Mouse (Mus musculus) left cerebral cortex, postnatal 4 days (tissue): Measurements from ENCODE around the gene E130114P18Rik. TPM values are rescaled to one million over a fixed set of nuclear protein-coding genes. Genes with fewer than 3 reads are reported as not detected.
A peak's percentile ranks its signal among the peaks of the same experiment; 100 is the strongest.

Experiments used
- DNase-seq: peaks from one replicate; pipeline ENCODE4 v3.0.0-alpha.2; 2022
- intact Hi-C: fragments of 180-260 bp; cut with DNase I; formaldehyde crosslinking; loops from one replicate; pipeline ENCODE4 v1.15.1; 2025
- total RNA-seq, 2 experiments: library from RNA; stranded (reverse); gene quantifications; 2 replicates each; pipeline ENCODE4 v1.2.3; 2021

E130114P18Rik gene
- total RNA-seq, 2 experiments from 2014 or later: 6.6 to 8.2 TPM

DNA sequence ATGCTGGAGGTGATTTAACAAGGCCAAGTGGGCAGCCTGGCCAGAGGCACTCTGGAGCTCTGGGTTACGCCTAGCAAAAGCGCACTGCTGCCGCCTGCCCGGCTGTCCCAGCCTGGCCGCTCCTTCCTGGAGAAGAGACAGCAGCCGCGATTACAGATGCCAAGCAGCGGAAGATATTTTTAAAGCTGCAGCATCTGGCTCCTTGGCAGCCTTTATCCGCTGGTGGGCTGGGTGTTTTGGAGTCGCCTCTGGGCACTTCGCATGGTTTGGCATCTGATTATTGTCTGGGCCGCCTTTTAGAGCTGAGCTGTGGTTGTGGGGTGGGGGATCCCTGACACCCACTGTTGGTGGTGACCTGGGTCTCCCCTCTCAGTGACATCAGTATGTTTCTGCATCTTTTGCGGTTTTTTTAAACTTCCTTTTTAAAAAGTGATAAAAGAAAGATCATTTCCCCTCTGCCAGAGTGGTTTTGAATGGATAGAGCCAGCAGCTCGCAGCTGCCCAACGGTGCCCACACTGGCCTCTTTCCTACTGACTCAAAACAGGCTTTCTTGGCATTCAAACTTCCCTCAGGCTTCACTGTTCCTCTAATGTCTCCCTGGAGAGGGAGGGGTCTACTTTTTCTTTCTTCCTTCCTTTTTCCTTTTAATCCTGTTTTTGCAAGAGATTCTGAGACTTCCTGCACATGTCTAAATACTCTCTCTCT is 159.1 kb downstream of the E130114P18Rik start:
- intact Hi-C loops: no loop called here
- peak; percentile 89 for DNase-seq

DNA sequence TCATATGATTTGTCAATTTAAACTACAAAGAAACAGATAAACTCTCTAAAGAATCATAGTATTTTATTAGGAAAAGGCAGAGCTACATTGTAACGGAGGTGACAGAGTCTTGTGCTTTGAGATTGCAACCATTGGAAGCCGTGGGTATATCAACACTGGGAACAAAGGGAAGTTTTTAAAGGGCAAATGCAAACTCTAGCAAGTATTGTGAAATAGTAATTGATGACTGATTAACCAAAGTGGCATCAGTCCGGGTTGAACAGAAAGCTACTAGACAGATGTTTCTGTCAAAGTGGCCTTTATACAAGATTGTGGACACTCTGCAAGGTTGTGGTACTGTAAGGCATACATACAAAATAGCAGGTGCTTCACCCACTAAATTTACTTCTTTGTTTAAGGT is 162.8 kb downstream of the E130114P18Rik start:
- no peak for DNase-seq

DNA sequence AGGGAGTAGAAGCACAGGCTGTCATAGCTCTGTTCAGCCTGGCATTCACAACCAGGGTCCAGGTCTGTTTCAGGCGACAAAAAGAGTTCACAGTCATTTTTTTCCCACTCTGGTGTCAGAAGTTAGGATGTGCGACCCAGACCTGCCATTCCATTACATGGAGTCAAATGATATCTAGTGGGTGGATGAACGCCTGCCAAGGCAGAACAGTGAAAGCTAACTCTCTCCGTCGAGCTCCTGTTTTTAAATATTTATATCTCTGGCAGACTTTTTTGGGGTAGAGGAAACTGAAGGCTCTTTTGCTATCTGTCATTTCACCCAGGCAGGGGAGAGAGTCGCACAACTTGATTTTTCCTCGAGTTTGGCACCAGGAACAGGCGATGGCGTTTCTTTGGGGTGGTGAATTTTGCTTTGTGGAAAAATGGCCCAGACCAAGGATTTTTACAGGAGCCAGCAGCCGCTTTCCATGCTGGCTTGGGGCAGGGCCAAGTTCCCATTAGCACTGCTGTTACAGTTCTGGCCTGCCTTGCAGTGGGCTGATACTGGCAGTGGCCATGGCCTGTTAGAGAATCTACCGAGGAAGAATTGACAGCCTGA is 166.5 kb downstream of the E130114P18Rik start:
- DNase-seq: peak; percentile 95

More for the DNA sequence above, 162.8 kb downstream of the E130114P18Rik start:
- intact Hi-C loops: no loop called here

DNA sequence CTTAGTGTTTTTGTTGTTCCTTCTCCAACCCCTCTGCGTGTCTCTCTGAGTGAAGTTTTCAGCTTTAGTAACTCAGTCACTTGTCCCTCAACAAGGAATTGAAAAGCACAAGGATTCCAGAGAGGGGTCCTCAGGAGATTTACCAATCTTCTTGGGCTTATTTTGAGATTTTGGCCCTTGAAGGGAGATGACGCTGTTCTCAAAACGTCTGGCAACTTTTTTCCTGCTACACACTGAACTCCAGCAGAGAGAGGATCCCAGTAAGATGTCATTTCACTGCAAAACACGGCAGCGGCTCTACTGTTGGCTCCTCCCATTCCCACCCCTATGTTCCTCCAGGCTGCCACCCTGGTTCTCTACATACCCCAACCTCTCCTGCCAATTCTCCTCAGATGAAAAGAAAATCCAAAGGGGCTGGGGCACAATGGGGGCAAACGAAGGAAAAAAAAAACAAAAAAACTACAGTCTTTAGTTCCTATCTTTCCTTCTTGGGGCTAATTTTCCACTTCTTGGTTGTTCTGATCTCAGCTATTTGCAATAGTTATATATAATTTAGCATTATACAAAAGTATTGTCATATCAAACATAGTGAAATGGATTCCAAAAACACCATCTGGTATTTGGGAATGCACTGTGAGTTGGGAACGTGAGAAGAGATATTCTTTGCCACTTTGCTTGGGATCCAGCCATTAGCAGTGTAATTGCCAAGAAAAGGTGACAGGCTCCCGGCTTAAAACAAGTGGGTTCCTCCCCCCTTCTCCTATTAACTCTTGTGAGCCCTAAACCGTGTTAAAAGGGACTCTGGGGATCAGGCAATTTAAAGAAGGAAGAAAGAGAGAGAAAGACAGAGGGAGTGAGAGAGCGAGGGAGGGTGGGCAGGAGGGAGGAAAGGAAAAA is 167.8 kb downstream of the E130114P18Rik start:
- DNase-seq: peak; percentile 71

More for the DNA sequence above, 166.5 kb downstream of the E130114P18Rik start:
- intact Hi-C loops: no loop called here

DNA sequence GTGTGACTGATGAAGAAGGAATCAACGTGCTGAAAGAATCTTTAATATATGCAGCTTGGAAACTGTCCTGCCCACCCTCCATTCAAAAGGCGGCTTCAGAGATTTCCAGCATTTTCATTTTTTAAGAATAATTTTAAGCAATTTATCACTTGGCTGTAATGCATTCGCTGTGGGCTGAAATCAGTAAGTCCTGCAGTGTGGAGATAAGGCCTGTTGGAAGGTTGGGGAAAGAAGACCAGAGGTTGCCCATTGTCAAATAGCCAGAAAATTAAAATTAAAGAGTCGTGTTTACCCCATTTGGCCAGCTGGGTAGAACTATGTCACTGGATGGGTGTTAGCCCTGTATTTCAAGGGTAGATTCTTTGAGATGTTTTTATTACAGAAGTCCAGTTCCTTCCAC is 168.5 kb downstream of the E130114P18Rik start:
- intact Hi-C loops: no loop called here
- DNase-seq: no peak

More for the DNA sequence above, 167.8 kb downstream of the E130114P18Rik start:
- intact Hi-C loops: no loop called here

DNA sequence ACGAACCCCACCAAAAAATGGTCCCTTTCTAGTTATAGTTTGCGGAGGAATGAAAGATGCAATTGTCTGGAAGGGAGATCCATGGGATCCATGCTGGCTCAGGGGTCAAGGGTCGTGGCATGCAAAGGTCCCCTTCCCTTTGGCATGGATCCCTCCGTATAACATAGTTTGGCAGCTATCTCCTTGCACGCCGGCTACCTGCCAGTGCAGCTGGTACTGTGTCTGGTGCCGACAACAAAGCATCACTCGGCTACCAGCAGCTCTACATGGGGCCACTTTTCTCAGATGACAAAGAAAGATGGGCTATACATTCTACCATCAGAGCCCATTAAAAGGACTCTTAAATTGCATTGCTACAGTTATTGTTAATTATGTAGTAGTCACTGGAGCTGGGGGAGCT is 169.2 kb downstream of the E130114P18Rik start:
- intact Hi-C loops: no loop called here
- peak; percentile 71 for DNase-seq

DNA sequence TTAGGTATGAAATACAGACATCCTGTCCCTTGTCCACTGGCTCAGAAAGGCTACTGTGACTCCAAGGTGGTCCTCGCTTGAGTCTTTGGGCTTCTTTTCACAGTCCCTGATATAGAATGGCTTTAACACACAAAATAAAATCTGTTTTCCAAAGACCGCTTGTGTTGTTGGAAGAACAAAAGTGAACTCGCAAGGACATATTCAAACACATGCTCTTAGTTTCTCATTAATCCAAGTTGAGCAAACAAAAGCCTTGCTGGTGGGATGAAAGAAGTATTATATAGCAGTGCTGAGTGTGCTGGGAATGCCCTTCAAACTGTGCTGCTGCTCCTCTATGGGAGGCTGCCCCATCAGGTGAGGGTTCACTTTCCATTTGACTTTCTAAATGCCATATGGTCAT is 169.7 kb downstream of the E130114P18Rik start:
- intact Hi-C loops: no loop called here
- no peak for DNase-seq

DNA sequence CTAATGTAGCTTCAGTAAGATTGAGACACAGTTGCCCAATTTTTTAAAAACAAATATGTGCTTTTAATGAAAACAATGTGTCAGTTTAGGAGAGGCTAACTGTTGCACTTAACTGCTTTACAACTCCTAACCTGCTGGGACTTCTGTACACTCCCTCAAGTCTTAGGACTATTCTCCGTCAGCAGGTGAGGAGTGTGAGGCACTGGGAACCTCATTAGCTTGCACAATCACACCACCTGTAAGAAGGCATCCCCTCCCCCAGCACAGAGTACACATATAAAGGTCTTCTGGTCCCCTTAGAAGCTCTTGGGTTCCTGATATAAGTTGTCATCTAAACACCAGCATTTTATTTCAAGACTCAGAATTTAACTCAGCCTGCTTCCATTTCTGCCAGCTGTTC is 170.7 kb downstream of the E130114P18Rik start:
- no peak for DNase-seq
- intact Hi-C loops: no loop called here

DNA sequence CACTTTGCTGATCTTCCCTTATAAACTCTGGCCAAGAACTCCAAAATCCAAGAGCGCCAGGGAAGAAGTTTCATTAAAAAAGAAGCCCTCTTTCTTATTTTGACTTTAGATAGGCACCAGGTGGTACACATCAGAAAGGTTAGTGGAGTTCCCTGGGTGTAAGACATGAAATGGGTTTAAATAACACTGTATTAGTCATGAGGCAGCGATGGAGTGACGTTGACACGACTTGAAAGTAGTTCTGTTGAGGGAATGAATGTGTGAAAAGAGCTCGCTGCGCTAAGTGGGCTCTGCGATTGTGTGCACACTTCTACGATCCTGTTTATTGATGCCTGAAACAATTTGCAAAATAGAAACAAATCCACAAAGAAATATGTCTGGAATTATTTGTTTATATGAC is 171.4 kb downstream of the E130114P18Rik start:
- intact Hi-C loops: no loop called here

DNA sequence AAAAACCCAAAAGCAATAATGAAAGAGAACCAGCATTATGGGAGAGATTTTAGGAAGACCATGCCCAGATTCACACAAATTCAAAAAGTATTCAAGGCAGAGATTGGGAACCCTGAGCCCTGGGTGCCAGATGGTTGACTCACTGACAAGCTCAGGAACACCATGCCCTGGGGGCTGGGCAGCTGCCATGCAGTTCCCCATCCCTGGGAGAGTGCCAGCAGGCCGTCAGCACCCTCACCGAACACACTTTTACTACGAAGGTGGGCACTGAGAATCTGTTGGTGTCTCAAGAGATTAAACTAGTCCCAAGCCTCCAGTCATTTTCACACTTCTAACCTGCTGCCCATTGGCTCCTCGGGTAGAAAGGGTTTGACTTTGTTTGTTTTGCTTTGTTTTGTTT is 175.3 kb downstream of the E130114P18Rik start:
- intact Hi-C loops: no loop called here
- peak; percentile 93 for DNase-seq

More for the DNA sequence above, 171.4 kb downstream of the E130114P18Rik start:
- DNase-seq: no peak

DNA sequence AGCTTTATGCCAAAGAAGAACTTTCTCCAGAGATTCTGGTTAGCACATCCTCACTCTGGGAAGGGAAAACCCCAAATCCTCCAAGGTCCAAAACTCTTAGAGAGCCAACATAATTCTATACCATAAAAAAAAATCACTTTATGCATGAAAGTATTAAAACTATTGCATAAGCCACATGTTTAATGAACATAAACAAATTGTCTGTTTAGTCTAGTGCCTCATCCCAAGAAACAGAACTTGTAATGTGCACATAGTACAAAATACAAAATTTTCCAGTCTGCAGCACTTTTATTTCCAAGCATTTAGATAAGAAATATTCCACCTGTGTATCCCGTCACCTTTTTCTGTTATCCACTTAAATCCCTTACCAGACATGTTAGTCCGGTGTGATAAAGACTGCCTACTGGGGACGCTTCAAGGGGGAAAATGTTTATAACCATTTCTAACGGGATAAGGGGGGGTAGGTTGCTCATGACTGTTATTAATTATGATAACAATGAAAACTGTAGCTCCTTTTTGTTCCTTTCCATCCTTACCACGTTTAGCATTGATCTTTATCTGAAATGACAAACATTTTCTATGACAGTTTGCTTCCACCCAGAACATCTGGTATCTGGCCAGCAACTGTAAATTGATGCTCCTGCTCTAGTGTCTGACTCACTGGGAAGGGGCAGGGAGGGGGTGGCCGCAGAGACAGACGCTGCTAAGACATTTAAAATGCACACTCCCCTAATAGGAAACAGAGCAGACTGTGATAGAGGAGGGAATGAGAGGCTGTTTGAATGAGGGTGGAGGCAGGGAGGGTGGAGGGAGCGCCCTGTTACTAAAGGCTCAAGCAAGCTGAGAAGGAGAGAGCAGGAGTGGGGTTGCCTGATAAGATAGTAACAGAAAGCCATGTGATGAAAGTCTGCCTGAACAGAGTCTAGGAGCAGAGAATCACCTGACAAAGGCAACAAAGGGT is 176.7 kb downstream of the E130114P18Rik start:
- intact Hi-C loops: no loop called here
- DNase-seq: peak; percentile 48

DNA sequence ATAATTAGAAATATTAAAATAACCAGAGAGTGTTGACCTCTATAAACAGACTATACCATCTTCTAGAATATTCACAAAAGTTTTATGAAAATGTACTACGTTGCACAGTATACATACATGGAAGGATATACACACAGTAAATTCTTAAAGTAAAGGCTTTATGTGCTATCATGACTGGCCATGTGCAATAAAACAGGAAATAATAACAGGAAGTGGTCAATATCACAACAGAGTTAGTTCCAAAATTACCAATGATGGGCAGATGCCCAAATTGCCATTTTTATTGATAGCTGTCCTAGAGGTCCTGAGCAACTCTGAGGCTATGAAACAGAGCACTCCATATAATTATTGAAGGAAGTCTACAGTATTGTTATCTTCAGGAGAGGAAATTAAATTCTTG is 180.4 kb downstream of the E130114P18Rik start:
- no peak for DNase-seq
- intact Hi-C loops: no loop called here

DNA sequence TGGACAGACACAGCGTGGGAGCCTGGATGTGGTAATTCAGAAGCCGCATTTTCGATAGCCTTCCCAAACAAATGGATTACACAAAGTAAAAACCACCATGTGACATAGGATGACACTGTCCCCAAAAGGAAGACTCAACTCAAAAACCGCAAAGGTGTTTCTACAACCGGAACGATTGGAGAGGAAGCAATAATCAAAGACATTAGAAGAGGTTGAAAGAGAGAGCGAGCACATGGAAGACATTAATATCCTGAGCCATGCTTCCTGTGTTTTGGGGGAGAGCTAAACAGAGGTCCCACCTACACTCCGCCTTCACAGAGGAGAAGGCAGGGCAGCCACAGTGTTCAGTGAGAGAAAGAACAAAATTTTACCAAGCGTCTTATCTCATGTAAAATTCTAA is 181.5 kb downstream of the E130114P18Rik start:
- no peak for DNase-seq

DNA sequence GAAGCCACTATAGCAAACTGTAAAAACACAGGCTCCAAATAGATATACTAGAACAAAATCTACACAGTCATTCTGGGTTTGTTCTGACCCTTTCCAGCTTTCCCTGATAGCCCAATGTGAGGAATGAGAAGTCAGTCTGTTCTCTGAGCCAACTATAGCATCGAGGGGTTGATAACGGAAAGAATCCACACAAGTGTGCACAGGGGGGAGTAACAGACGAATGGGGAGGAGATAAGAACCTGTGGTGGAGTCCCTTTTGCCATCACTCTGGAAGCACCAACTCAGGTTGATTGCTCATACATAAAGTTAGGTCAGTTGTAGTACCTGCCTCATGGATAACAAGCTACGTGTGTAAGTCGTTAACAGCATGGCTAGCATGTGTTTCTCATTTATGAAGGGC is 184.0 kb downstream of the E130114P18Rik start:
- no peak for DNase-seq
- intact Hi-C loops: no loop called here

More for the DNA sequence above, 181.5 kb downstream of the E130114P18Rik start:
- intact Hi-C loops: no loop called here

DNA sequence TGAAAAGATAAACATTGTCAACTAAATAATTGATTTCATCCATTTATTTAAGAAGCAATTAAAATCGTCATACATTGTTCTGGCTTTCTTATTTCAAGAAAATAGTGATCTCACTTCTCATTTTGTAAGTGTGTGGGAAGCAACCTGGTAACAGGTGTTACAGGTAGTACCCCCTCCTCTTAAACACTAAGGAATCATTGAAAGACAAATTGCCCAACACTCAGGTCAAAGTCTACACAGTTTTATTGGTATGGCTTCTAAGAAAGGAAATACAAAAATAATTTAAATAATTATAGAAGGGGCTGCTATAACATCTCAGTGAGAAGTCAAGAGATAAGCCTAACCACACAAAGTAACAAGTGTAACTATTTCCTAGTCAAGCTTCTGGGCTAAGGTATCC is 188.1 kb downstream of the E130114P18Rik start:
- intact Hi-C loops: no loop called here
- no peak for DNase-seq

DNA sequence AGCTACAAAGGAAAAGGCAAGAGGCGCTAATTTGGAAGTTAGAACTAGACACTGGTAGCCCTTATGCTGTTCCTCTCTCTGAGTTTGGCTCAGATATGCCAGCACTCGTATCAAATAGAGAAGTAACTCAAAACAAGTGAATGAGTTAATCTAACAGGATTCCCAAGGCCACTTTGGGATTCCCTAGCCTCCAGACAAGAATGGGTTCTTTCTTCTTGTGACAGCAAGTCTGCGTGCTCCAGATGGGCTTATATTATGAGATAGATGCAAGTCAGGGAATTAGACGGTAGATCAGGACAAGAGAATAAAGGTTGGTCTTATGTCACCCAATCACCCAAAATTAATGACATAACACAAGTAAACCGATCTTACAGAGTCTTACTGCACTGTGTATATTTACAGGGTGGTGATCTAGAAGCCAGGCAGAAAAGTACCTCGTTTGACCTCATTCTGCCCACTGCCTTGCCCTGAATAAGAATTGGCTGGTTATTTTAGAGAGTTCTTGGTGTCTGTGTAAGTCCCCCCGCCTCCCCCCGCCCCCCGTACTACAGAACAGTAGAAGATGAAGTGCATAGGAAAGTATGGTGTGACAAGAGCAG is 190.4 kb downstream of the E130114P18Rik start:
- intact Hi-C loops: no loop called here
- no peak for DNase-seq

DNA sequence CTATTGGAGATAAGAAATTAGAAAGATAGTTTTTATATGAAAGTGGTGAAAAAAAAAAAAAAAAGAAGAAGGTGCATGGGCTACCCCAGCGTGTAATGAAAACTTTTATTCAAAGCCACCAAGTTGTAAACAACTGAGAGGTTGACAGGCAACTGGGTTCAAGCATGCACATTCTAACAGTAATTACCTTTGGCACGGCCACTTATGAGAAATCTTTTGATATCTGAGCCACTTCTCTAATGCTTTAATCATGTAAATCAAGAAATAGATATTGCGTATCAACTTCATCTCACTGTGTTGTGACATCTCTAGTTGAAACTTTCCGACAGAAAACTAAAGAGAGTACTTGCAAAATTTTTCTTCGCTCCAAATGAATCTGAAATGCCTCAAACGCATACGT is 192.7 kb downstream of the E130114P18Rik start:
- DNase-seq: no peak
- intact Hi-C loops: no loop called here

DNA sequence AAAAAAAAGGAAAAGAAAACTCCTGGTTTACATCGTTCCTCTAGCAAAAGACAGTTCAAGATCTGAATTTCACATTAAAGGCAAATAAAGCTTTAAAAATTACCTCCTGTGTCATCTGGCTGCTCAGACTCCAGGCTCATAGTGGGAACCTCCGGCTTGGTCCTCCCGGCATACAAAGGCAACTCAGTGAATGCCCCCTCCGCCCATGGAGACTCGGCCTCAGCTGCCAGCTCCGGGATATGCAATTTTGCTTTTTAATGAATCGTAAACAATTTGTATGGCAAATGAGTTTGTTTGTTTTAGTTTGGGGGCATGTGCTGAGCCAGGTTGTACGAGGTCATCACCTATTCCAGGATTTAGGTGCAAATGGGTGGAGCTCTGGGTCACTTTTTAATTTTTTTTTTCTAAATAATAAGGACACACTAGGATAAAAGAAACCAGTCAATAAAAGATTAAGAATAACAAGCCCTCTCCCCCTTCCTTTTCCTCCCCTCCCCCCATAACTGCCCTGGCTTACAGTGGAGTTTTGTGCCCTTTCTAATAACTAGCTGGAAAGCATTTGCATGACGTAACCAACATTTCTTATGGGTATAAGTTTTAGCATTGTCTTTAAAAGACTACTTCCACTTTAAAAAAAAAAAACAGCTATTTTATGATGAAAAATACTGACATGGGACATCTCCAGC is 193.3 kb downstream of the E130114P18Rik start:
- peak; percentile 63 for DNase-seq
- intact Hi-C loops: loop anchor here (5.0 kb wide), 1 partner anchor 163 kb away; no protein-coding TSS in a partner anchor

DNA sequence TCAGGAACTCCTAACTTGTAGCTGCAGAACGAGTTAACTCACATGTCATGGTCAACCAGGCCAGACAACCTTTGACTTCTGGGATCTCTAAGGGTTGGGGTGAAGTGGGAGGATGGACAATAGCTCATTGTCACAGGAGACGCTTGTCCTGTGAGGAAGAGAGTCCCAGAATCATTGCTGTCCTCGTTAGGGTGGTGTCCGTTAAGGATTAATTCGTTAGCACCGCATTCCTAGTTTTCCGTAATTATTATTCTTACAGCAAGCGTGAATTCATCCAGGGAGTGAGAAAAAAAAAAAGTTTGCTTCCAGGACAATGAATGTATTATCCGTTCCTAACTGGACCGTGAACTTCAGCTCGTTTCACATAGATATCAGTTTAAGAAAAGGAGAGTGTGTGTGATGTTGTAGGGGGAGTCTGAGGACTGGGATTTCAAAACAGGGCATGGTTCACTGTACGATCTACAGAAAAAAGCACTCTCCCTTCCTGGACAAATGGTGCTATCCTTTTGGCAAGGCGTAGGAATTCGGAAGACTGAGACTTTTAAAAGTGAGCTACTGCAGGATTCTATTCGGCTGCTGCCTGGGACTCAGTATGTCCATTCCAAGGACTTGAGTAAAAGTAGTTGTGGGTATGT is 195.0 kb downstream of the E130114P18Rik start:
- intact Hi-C loops: loop anchor here (5.0 kb wide), 1 partner anchor 164 kb away; no protein-coding TSS in a partner anchor
- no peak for DNase-seq
